Mouse (Mus musculus): Measurements from ENCODE around the gene Hormad2. TPM values are rescaled to one million over a fixed set of nuclear protein-coding genes. Genes with fewer than 3 reads are reported as not detected.

Hormad2 gene
- polyA plus RNA-seq (2016; fragmentation: Nextera tagmentation; extraction: Ambion mirVana), result 0.31 TPM in 2 replicates

- no peak within 1 kb of the TSS for H3K4me3 ChIP-seq (replicated peaks)
Observed at GRCm38 (mm10) chr11:4440978-4441377, at the start of gene Hormad2. Gene Hormad2 (minus strand): TSS chr11:4441105.

GRCm38 (mm10) chr11:4489207-4489606 lies 48.3 kb upstream of the Hormad2 start:
- WGBS, result 90% methylated on average over 4 of the region's 4 CpGs
- peaks cover 98% of the 10 kb centered on the region for H3K36me3 ChIP-seq
- no peak overlapping the region for H3K4me2 ChIP-seq
- no peak overlapping the region for H3K4me3 ChIP-seq (replicated peaks)
- H3K4me1 ChIP-seq (replicated peaks), result no peaks in the 10 kb centered on the region
- no peak overlapping the region for H3K9ac ChIP-seq (replicated peaks)
- ATAC-seq (ENCODE audit: insufficient number of reproducible peaks, insufficient read depth, low FRiP score, low TSS enrichment, low read depth), result no peak
- H3K27me3 ChIP-seq, result no peaks in the 10 kb centered on the region
- H3K9me3 ChIP-seq, result no peaks in the 10 kb centered on the region
- no peak overlapping the region for H3K27ac ChIP-seq

More at GRCm38 (mm10) chr11:4440978-4441377, at the start of gene Hormad2:
- no peaks in the 10 kb centered on the region for H3K36me3 ChIP-seq
- H3K4me1 ChIP-seq (replicated peaks), result 0 out of 2 replicates have a peak, but pooled peaks cover 3% of the 10 kb centered on the region
- H3K27ac ChIP-seq, result no peak within 1 kb of the TSS
- H3K27me3 ChIP-seq, result no peaks in the 10 kb centered on the region
- no peak within 1 kb of the TSS for H3K9ac ChIP-seq (replicated peaks)
- H3K9me3 ChIP-seq, result no peaks in the 10 kb centered on the region
- H3K4me2 ChIP-seq, result no peak within 1 kb of the TSS
- no peak for ATAC-seq (ENCODE audit: insufficient number of reproducible peaks, insufficient read depth, low FRiP score, low TSS enrichment, low read depth)
- 46% methylated on average over 19 of the region's 19 CpGs for WGBS

- no peak overlapping the region for H3K9ac ChIP-seq (replicated peaks)
- no peak overlapping the region for H3K4me2 ChIP-seq
- 94% methylated on average over 2 of the region's 2 CpGs for WGBS
- peaks cover 99% of the 10 kb centered on the region for H3K36me3 ChIP-seq
- ATAC-seq (ENCODE audit: insufficient number of reproducible peaks, insufficient read depth, low FRiP score, low TSS enrichment, low read depth), result no peak
- H3K4me1 ChIP-seq (replicated peaks), result no peaks in the 10 kb centered on the region
- H3K9me3 ChIP-seq, result no peaks in the 10 kb centered on the region
- no peak overlapping the region for H3K27ac ChIP-seq
- H3K4me3 ChIP-seq (replicated peaks), result no peak overlapping the region
- H3K27me3 ChIP-seq, result no peaks in the 10 kb centered on the region
Observed at GRCm38 (mm10) chr11:4488798-4489197, 47.9 kb upstream of the Hormad2 start.

GRCm38 (mm10) chr11:4488367-4488766 lies 47.5 kb upstream of the Hormad2 start:
- no peak for ATAC-seq (ENCODE audit: insufficient number of reproducible peaks, insufficient read depth, low FRiP score, low TSS enrichment, low read depth)
- H3K36me3 ChIP-seq, result peaks cover 99% of the 10 kb centered on the region
- no peak overlapping the region for H3K4me2 ChIP-seq
- H3K9ac ChIP-seq (replicated peaks), result no peak overlapping the region
- H3K9me3 ChIP-seq, result no peaks in the 10 kb centered on the region
- H3K4me1 ChIP-seq (replicated peaks), result no peaks in the 10 kb centered on the region
- no peak overlapping the region for H3K27ac ChIP-seq
- WGBS, result 94% methylated on average over 13 of the region's 13 CpGs
- no peaks in the 10 kb centered on the region for H3K27me3 ChIP-seq
- H3K4me3 ChIP-seq (replicated peaks), result no peak overlapping the region

GRCm38 (mm10) chr11:4487401-4487965 lies 46.6 kb upstream of the Hormad2 start:
- H3K4me1 ChIP-seq (replicated peaks), result no peaks in the 10 kb centered on the region
- H3K9ac ChIP-seq (replicated peaks), result no peak overlapping the region
- H3K27me3 ChIP-seq, result no peaks in the 10 kb centered on the region
- no peak for ATAC-seq (ENCODE audit: insufficient number of reproducible peaks, insufficient read depth, low FRiP score, low TSS enrichment, low read depth)
- H3K4me3 ChIP-seq (replicated peaks), result no peak overlapping the region
- H3K4me2 ChIP-seq, result no peak overlapping the region
- H3K9me3 ChIP-seq, result no peaks in the 10 kb centered on the region
- H3K36me3 ChIP-seq, result peaks cover 99% of the 10 kb centered on the region
- H3K27ac ChIP-seq, result no peak overlapping the region
- 94% methylated on average over 8 of the region's 8 CpGs for WGBS

- H3K27ac ChIP-seq, result no peak overlapping the region
- no peaks in the 10 kb centered on the region for H3K9me3 ChIP-seq
- ATAC-seq (ENCODE audit: insufficient number of reproducible peaks, insufficient read depth, low FRiP score, low TSS enrichment, low read depth), result no peak
- no peak overlapping the region for H3K9ac ChIP-seq (replicated peaks)
- no peak overlapping the region for H3K4me2 ChIP-seq
- H3K36me3 ChIP-seq, result peaks cover 100% of the 10 kb centered on the region
- WGBS, result 94% methylated on average over 5 of the region's 5 CpGs
- no peak overlapping the region for H3K4me3 ChIP-seq (replicated peaks)
- H3K4me1 ChIP-seq (replicated peaks), result no peaks in the 10 kb centered on the region
- H3K27me3 ChIP-seq, result no peaks in the 10 kb centered on the region
Observed at GRCm38 (mm10) chr11:4484541-4484940, 43.6 kb upstream of the Hormad2 start.

- H3K27me3 ChIP-seq, result no peaks in the 10 kb centered on the region
- ATAC-seq (ENCODE audit: insufficient number of reproducible peaks, insufficient read depth, low FRiP score, low TSS enrichment, low read depth), result no peak
- no peak overlapping the region for H3K4me3 ChIP-seq (replicated peaks)
- no peak overlapping the region for H3K9ac ChIP-seq (replicated peaks)
- H3K9me3 ChIP-seq, result no peaks in the 10 kb centered on the region
- peaks cover 90% of the 10 kb centered on the region for H3K36me3 ChIP-seq
- no peak overlapping the region for H3K27ac ChIP-seq
- WGBS, result 87% methylated on average over 5 of the region's 5 CpGs
- H3K4me2 ChIP-seq, result no peak overlapping the region
- H3K4me1 ChIP-seq (replicated peaks), result no peaks in the 10 kb centered on the region
Observed at GRCm38 (mm10) chr11:4482641-4483040, 41.7 kb upstream of the Hormad2 start.

GRCm38 (mm10) chr11:4476184-4476697 lies 35.3 kb upstream of the Hormad2 start:
- Histone ChIP-seq H3K9ac (replicated peaks) (no peak overlapping the region), H3K4me2 (no peak overlapping the region), H3K9me3 (no peaks in the 10 kb centered on the region), H3K27me3 (no peaks in the 10 kb centered on the region), H3K4me1 (replicated peaks) (peaks cover 19% of the 10 kb centered on the region), H3K27ac (no peak overlapping the region), H3K36me3 (peaks cover 29% of the 10 kb centered on the region), H3K4me3 (replicated peaks) (no peak overlapping the region)
- WGBS, result 86% methylated on average over 4 of the region's 4 CpGs
- ATAC-seq (ENCODE audit: insufficient number of reproducible peaks, insufficient read depth, low FRiP score, low TSS enrichment, low read depth), result no peak

- peaks cover 19% of the 10 kb centered on the region for H3K4me1 ChIP-seq (replicated peaks)
- H3K9ac ChIP-seq (replicated peaks), result no peak overlapping the region
- ATAC-seq (ENCODE audit: insufficient number of reproducible peaks, insufficient read depth, low FRiP score, low TSS enrichment, low read depth), result no peak
- H3K9me3 ChIP-seq, result no peaks in the 10 kb centered on the region
- H3K27me3 ChIP-seq, result no peaks in the 10 kb centered on the region
- H3K27ac ChIP-seq, result peak overlapping the region; percentile 57; the same call in 1 of the 2 replicates
- H3K4me2 ChIP-seq, result no peak overlapping the region
- no peak overlapping the region for H3K4me3 ChIP-seq (replicated peaks)
- WGBS, result 40% methylated on average over 7 of the region's 7 CpGs
- H3K36me3 ChIP-seq, result peaks cover 3% of the 10 kb centered on the region; the same call in 1 of the 2 replicates
Observed at GRCm38 (mm10) chr11:4472464-4473179, 31.7 kb upstream of the Hormad2 start.

- no peak overlapping the region for H3K4me2 ChIP-seq
- no peaks in the 10 kb centered on the region for H3K36me3 ChIP-seq
- WGBS, result 84% methylated on average over 5 of the region's 5 CpGs
- no peak overlapping the region for H3K27ac ChIP-seq
- no peaks in the 10 kb centered on the region for H3K27me3 ChIP-seq
- no peak overlapping the region for H3K9ac ChIP-seq (replicated peaks)
- no peak for ATAC-seq (ENCODE audit: insufficient number of reproducible peaks, insufficient read depth, low FRiP score, low TSS enrichment, low read depth)
- peaks cover 19% of the 10 kb centered on the region for H3K4me1 ChIP-seq (replicated peaks)
- H3K4me3 ChIP-seq (replicated peaks), result no peak overlapping the region
- H3K9me3 ChIP-seq, result no peaks in the 10 kb centered on the region
Observed at GRCm38 (mm10) chr11:4471734-4472133, 30.8 kb upstream of the Hormad2 start.

GRCm38 (mm10) chr11:4471251-4471650 lies 30.3 kb upstream of the Hormad2 start:
- Histone ChIP-seq H3K4me2 (no peak overlapping the region), H3K27ac (no peak overlapping the region), H3K9me3 (no peaks in the 10 kb centered on the region), H3K4me3 (replicated peaks) (no peak overlapping the region), H3K36me3 (no peaks in the 10 kb centered on the region), H3K4me1 (replicated peaks) (peaks cover 19% of the 10 kb centered on the region), H3K27me3 (no peaks in the 10 kb centered on the region), H3K9ac (replicated peaks) (no peak overlapping the region)
- no peak for ATAC-seq (ENCODE audit: insufficient number of reproducible peaks, insufficient read depth, low FRiP score, low TSS enrichment, low read depth)

All from limb, embryonic 12.5 days (tissue).